Mouse (Mus musculus): ENCODE data around the gene Tbcel. TPM values are rescaled to one million over a fixed set of nuclear protein-coding genes. Genes with fewer than 3 reads are reported as not detected.

Tbcel gene
- total and polyA plus RNA-seq, 3 experiments: 13.8 to 39.8 (median 20.4) TPM

- Histone ChIP-seq H3K27ac (ENCODE audit: control insufficient read depth, low read depth, low read length) (no peak overlapping the region), H3K27me3 (ENCODE audit: control insufficient read depth in 1 of 2, insufficient read depth in 2 of 2, low read length in 2 of 2) (no peaks in the 10 kb centered on the region), H3K4me1 (ENCODE audit: control insufficient read depth in 1 of 2, insufficient read depth in 2 of 2, low read length in 2 of 2) (no peaks in the 10 kb centered on the region), H3K36me3 (ENCODE audit: control insufficient read depth in 1 of 2, insufficient read depth in 2 of 2, low read length in 2 of 2) (peaks cover 0 to 7% of the 10 kb centered on the region in 2 experiments; a peak in 2 of 4 replicates), H3K4me3 (ENCODE audit: control insufficient read depth in 1 of 2, insufficient read depth in 1 of 2, low read depth in 2 of 2, low read length in 2 of 2) (no peak overlapping the region), H3K79me2 (ENCODE audit: control insufficient read depth, insufficient read depth, low read length, poor library complexity) (no peaks in the 10 kb centered on the region), H3K9me3 (replicated peaks; ENCODE audit: insufficient read depth, low read length) (no peaks in the 10 kb centered on the region), H3K9ac (ENCODE audit: control insufficient read depth, low read depth, low read length, poor library complexity, severe bottlenecking) (no peak overlapping the region)
- no peak for DNase-seq (ENCODE audit: low read depth, low spot score)
- TF ChIP-seq POLR2AphosphoS2 (IDR thresholded peaks at IDR 0.05; ENCODE audit: low read length) (no peak), CHD2 (IDR thresholded peaks at IDR 0.05; ENCODE audit: low read length) (no peak), UBTF (IDR thresholded peaks at IDR 0.05; ENCODE audit: borderline replicate concordance, insufficient read depth, low read depth, low read length) (no peak), RAD21 (IDR thresholded peaks at IDR 0.05; ENCODE audit: low read depth, low read length) (no peak), TAL1 (IDR thresholded peaks at IDR 0.05; ENCODE audit: low read length) (no peak), CTCF (IDR thresholded peaks at IDR 0.05 in 2 of 3, conservative IDR thresholded peaks at IDR 0.05 in 1 of 3; ENCODE audit: control insufficient read depth in 1 of 3, insufficient read depth in 1 of 3, low read depth in 2 of 3, low read length in 3 of 3, poor library complexity in 1 of 3, severe bottlenecking in 1 of 3) (no peak), USF1 (IDR thresholded peaks at IDR 0.05; ENCODE audit: low read depth, low read length) (no peak), E2F4 (IDR thresholded peaks at IDR 0.05; ENCODE audit: borderline replicate concordance, low read depth, low read length) (no peak), NELFE (IDR thresholded peaks at IDR 0.05; ENCODE audit: low read depth, low read length) (no peak), GABPA (IDR thresholded peaks at IDR 0.05; ENCODE audit: low read depth, low read length) (no peak), TBP (IDR thresholded peaks at IDR 0.05; ENCODE audit: low read depth, low read length) (no peak), ZMIZ1 (IDR thresholded peaks at IDR 0.05; ENCODE audit: low read depth, low read length) (no peak), MAX (IDR thresholded peaks at IDR 0.05; ENCODE audit: low read length) (no peak)
Measured at GRCm38 (mm10) chr9:42419687-42420086, 87.9 kb downstream of the Tbcel start.

GRCm38 (mm10) chr9:42418786-42419185 is 88.8 kb downstream of the Tbcel start:
- TF ChIP-seq USF1 (IDR thresholded peaks at IDR 0.05; ENCODE audit: low read depth, low read length): no peak
- no peak for TF ChIP-seq NELFE (IDR thresholded peaks at IDR 0.05; ENCODE audit: low read depth, low read length)
- TF ChIP-seq TAL1 (IDR thresholded peaks at IDR 0.05; ENCODE audit: low read length): no peak
- TF ChIP-seq GABPA (IDR thresholded peaks at IDR 0.05; ENCODE audit: low read depth, low read length): no peak
- no peak for TF ChIP-seq BHLHE40 (IDR thresholded peaks at IDR 0.05; ENCODE audit: borderline replicate concordance, low read depth, low read length)
- no peak for TF ChIP-seq UBTF (IDR thresholded peaks at IDR 0.05; ENCODE audit: borderline replicate concordance, insufficient read depth, low read depth, low read length)
- TF ChIP-seq JUND (IDR thresholded peaks at IDR 0.05; ENCODE audit: low read depth, low read length): no peak
- TF ChIP-seq MAZ (IDR thresholded peaks at IDR 0.05; ENCODE audit: low read depth, low read length): no peak
- TF ChIP-seq USF2 (IDR thresholded peaks at IDR 0.05; ENCODE audit: borderline replicate concordance in 1 of 2, insufficient read depth in 1 of 2, low read depth in 1 of 2, low read length in 2 of 2): no peak
- no peak for TF ChIP-seq POLR2A (IDR thresholded peaks at IDR 0.05; ENCODE audit: control insufficient read depth in 1 of 2, insufficient read depth in 1 of 2, low read depth in 1 of 2, low read length in 2 of 2, poor library complexity in 1 of 2)
- H3K36me3 ChIP-seq (ENCODE audit: control insufficient read depth in 1 of 2, insufficient read depth in 2 of 2, low read length in 2 of 2): peaks cover 0 to 5% of the 10 kb centered on the region in 2 experiments; a peak in 2 of 4 replicates
- DNase-seq (ENCODE audit: low read depth, low spot score): no peak
- no peaks in the 10 kb centered on the region for H3K79me2 ChIP-seq (ENCODE audit: control insufficient read depth, insufficient read depth, low read length, poor library complexity)
- no peaks in the 10 kb centered on the region for H3K27me3 ChIP-seq (ENCODE audit: control insufficient read depth in 1 of 2, insufficient read depth in 2 of 2, low read length in 2 of 2)
- no peaks in the 10 kb centered on the region for H3K9me3 ChIP-seq (replicated peaks; ENCODE audit: insufficient read depth, low read length)
- H3K27ac ChIP-seq (ENCODE audit: control insufficient read depth, low read depth, low read length): no peak overlapping the region
- H3K4me3 ChIP-seq (ENCODE audit: control insufficient read depth in 1 of 2, insufficient read depth in 1 of 2, low read depth in 2 of 2, low read length in 2 of 2): no peak overlapping the region
- H3K4me1 ChIP-seq (ENCODE audit: control insufficient read depth in 1 of 2, insufficient read depth in 2 of 2, low read length in 2 of 2): no peaks in the 10 kb centered on the region
- no peak overlapping the region for H3K9ac ChIP-seq (ENCODE audit: control insufficient read depth, low read depth, low read length, poor library complexity, severe bottlenecking)

Measured in MEL (cell line).